Mouse (Mus musculus) adrenal gland (tissue): Measurements from ENCODE around the gene Ints6l.
"Not testable (repeated sequence)": the region's sequence is repeated elsewhere in the genome, so short reads cannot be mapped to it uniquely, and the experiment has no call there.

Experiments
- intact Hi-C: fragments of 180-260 bp; cut with DNase I; formaldehyde crosslinking; loops from one replicate; pipeline ENCODE4 v1.15.1; 2025

Gene Ints6l

DNA sequence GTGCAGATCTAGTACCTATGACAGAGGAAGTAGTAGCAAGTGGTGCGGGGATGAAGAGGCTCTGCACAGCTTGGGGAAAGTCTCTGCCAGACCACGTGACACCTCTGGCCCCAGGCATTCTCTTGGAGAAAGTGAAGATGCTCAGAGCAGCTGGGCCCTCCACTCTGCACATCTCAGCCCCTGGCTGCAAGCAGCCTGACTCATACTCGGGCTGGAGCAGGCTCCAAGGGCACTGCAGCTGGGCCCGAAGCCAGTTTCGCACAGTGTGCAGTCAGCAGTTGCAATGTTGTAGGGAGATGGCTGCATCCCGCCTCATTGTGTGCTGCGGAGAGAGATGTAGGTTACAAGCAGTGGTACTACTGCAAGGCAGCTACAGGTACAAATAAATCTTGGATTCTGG, 42.6 kb downstream of the Ints6l start:
- intact Hi-C loops: no loop called here

DNA sequence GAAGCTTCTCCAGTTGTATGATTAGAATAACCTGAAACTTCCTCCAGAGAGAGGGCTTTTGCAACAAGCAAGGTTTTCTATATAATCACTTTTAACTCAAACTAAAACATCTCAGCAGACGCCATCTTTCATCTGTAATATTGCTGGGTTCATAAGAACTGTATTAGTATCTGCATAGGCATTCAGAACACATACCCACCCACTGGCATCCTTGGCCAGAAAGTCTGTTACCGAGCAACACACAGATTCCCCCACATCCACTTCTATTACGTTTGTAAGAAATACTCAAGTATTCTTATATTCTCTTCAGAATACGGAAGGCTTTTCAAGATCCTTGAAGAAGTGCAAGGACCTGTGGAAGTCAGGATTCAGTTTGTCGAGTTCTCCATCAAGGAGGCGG, 69.8 kb downstream of the Ints6l start, which contains the start of gene Gm10477:
TSS of gene Gm10477 (plus strand) at position 301 of the 400 bp plus-strand sequence.
- intact Hi-C loops: not testable (repeated sequence)

DNA sequence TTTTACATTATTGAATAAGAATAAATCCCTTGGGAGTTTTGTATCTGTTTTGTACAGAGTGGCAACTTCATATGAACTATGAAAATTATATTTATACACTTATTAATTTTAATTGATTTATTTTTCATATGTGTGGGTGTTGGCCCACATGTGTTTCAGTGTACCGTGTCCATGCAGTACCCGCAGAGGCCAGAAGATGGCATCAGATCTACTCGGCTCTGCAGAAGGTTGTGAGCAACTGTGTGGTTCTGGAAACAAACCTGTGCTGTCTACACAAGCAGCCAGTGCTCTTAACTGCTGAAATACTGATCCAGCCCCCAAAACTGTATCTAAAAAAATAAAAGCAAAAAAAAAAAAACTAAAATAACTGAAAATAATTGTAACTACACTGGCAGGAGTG, 76.6 kb downstream of the Ints6l start:
- intact Hi-C loops: loop anchor here (5.0 kb wide), 1 partner anchor 306 kb away; no protein-coding TSS in a partner anchor

DNA sequence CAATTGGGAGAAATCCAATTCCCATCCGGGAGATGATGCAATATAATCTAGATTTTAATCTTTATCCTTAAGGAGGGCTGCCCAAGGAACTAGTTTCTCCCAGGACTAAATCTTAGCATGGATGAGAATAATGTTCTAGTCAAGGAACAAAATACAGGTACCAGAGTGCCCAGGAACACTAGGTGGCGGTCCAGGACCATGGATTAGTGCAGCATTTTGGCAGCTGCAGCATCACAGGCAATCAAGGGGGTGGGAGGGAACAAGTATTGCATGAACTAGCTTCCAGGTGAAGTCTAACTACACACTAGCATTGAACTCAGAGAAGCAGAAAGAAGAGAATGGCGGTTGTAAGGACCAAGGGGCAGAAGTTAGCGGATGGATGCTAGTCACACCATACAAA, 82.5 kb downstream of the Ints6l start:
- intact Hi-C loops: no loop called here

DNA sequence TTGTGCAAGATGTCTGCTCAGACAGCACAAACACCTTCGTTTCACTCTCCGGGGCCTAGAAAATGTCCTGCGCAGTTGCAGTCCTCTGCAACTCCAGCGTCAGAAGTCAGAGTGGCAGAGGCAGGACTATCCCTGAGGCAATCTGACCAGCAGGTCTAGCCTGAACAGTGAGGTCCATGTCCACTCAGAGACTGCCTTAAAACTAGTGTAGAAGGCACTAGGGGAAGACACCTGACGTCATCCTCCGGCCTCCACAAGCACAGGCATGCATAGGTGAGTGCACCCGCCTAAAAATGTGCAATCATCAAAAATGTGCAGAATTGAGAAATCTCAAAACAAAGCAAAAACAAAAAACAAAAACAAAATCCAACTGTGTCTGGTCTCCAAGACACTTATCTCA, 94.8 kb downstream of the Ints6l start, which contains the start of gene Gm648:
TSS of gene Gm648 (minus strand) at position 101 of the 400 bp plus-strand sequence.
- intact Hi-C loops: no loop called here

- intact Hi-C loops: no loop called here
These were observed 98.9 kb downstream of the Ints6l start for GRCm38 (mm10) chrX:56553584-56553983.
